Mouse (Mus musculus) erythroblast, embryonic 14.5 days (primary cell): ENCODE data around the gene Yif1b. TPM values are rescaled to one million over a fixed set of nuclear protein-coding genes. Genes with fewer than 3 reads are reported as not detected.

Experiments
- H3K27me3 ChIP-seq: 2 replicates; pipeline ENCODE4 v1.6.1; 2012; ENCODE audit warnings: inconsistent platforms; ENCODE audit not compliant: control insufficient read depth
- H3K36me3 ChIP-seq: 2 replicates; pipeline ENCODE4 v1.6.1; 2012; ENCODE audit warnings: mild to moderate bottlenecking, inconsistent platforms; ENCODE audit not compliant: control insufficient read depth
- H3K4me1 ChIP-seq: 2 replicates; pipeline ENCODE4 v1.6.1; 2012; ENCODE audit warnings: inconsistent platforms; ENCODE audit not compliant: control insufficient read depth
- H3K4me3 ChIP-seq: replicated peaks from 2 replicates; pipeline ENCODE3; 2012; ENCODE audit warnings: moderate library complexity, mild to moderate bottlenecking, inconsistent platforms
- H3K9me3 ChIP-seq: 2 replicates; pipeline ENCODE4 v1.6.1; 2012; ENCODE audit warnings: low read length, inconsistent platforms, mixed read lengths; ENCODE audit not compliant: control insufficient read depth
- GATA1 ChIP-seq: IDR thresholded peaks from 2 replicates; pipeline ENCODE4 v1.6.1; 2012; ENCODE audit warnings: low read length, inconsistent platforms, mixed read lengths
- TAL1 ChIP-seq: IDR thresholded peaks from 3 replicates; pipeline ENCODE4 v1.6.1; 2012; ENCODE audit warnings: low read length, inconsistent platforms, mixed read lengths
- polyA plus RNA-seq: library from polyadenylated mRNA; stranded (reverse); fragments of >175 nt; gene quantifications from 2 replicates; pipeline ENCODE4 v1.2.3, GENCODE M21; 2012

The Yif1b gene
- polyA plus RNA-seq, 1 experiment: 6.4 TPM

GRCm38 (mm10) chr7:29251166-29251565 is 13.0 kb downstream of the Yif1b start:
- Histone ChIP-seq H3K4me3 (no peak overlapping the region), H3K36me3 (peaks cover 5% of the 10 kb centered on the region; the same call in 1 of the 2 replicates), H3K4me1 (peaks cover 19% of the 10 kb centered on the region), H3K27me3 (0 out of 2 replicates have a peak, but pooled peaks cover 3% of the 10 kb centered on the region), H3K9me3 (no peaks in the 10 kb centered on the region)
- TF ChIP-seq GATA1 (no peak), TAL1 (no peak)

GRCm38 (mm10) chr7:29253842-29254241 is 15.7 kb downstream of the Yif1b start:
- no peak for TF ChIP-seq TAL1
- TF ChIP-seq GATA1: no peak
- no peaks in the 10 kb centered on the region for H3K27me3 ChIP-seq
- peaks cover 4% of the 10 kb centered on the region; the same call in 1 of the 2 replicates for H3K4me1 ChIP-seq
- peaks cover 3% of the 10 kb centered on the region; the same call in 1 of the 2 replicates for H3K36me3 ChIP-seq
- no peaks in the 10 kb centered on the region for H3K9me3 ChIP-seq
- no peak overlapping the region for H3K4me3 ChIP-seq

- H3K4me1 ChIP-seq: peaks cover 4% of the 10 kb centered on the region; the same call in 1 of the 2 replicates
- H3K36me3 ChIP-seq: peaks cover 3% of the 10 kb centered on the region; the same call in 1 of the 2 replicates
- no peak for TF ChIP-seq GATA1
- no peak for TF ChIP-seq TAL1
- no peaks in the 10 kb centered on the region for H3K27me3 ChIP-seq
- no peak overlapping the region for H3K4me3 ChIP-seq
- H3K9me3 ChIP-seq: no peaks in the 10 kb centered on the region
These were observed 17.7 kb downstream of the Yif1b start for GRCm38 (mm10) chr7:29255875-29256274.

GRCm38 (mm10) chr7:29257368-29257767 is 19.2 kb downstream of the Yif1b start:
- peaks cover 4% of the 10 kb centered on the region; the same call in 1 of the 2 replicates for H3K4me1 ChIP-seq

GRCm38 (mm10) chr7:29259781-29260730 is 21.9 kb downstream of the Yif1b start:
- H3K4me1 ChIP-seq: no peaks in the 10 kb centered on the region
- H3K4me3 ChIP-seq: no peak overlapping the region
- no peaks in the 10 kb centered on the region for H3K9me3 ChIP-seq
- peaks cover 3% of the 10 kb centered on the region; the same call in 1 of the 2 replicates for H3K36me3 ChIP-seq
- H3K27me3 ChIP-seq: no peaks in the 10 kb centered on the region
- TF ChIP-seq GATA1: no peak
- TF ChIP-seq TAL1: no peak

More at GRCm38 (mm10) chr7:29257368-29257767, 19.2 kb downstream of the Yif1b start:
- H3K36me3 ChIP-seq: peaks cover 3% of the 10 kb centered on the region; the same call in 1 of the 2 replicates
- H3K27me3 ChIP-seq: no peaks in the 10 kb centered on the region
- H3K4me3 ChIP-seq: no peak overlapping the region
- no peaks in the 10 kb centered on the region for H3K9me3 ChIP-seq
- TF ChIP-seq TAL1: no peak
- no peak for TF ChIP-seq GATA1

- H3K4me1 ChIP-seq: no peaks in the 10 kb centered on the region
- no peaks in the 10 kb centered on the region for H3K9me3 ChIP-seq
- no peaks in the 10 kb centered on the region for H3K27me3 ChIP-seq
- H3K36me3 ChIP-seq: peaks cover under 1% of the 10 kb centered on the region; the same call in 1 of the 2 replicates
- no peak overlapping the region for H3K4me3 ChIP-seq
- no peak for TF ChIP-seq GATA1
- TF ChIP-seq TAL1: no peak
These were observed 24.0 kb downstream of the Yif1b start for GRCm38 (mm10) chr7:29262151-29262550.

GRCm38 (mm10) chr7:29263831-29264230 is 25.7 kb downstream of the Yif1b start:
- Histone ChIP-seq H3K4me1 (no peaks in the 10 kb centered on the region), H3K4me3 (no peak overlapping the region), H3K27me3 (no peaks in the 10 kb centered on the region), H3K36me3 (no peaks in the 10 kb centered on the region; the same call in 1 of the 2 replicates), H3K9me3 (no peaks in the 10 kb centered on the region)
- TF ChIP-seq GATA1: no peak
- no peak for TF ChIP-seq TAL1

- Histone ChIP-seq H3K36me3 (no peaks in the 10 kb centered on the region), H3K4me3 (no peak overlapping the region)
These were observed 27.5 kb downstream of the Yif1b start for GRCm38 (mm10) chr7:29265636-29266035.

GRCm38 (mm10) chr7:29266931-29267330 is 28.8 kb downstream of the Yif1b start:
- no peaks in the 10 kb centered on the region for H3K27me3 ChIP-seq
- no peak overlapping the region for H3K4me3 ChIP-seq
- TF ChIP-seq GATA1 (no peak), TAL1 (no peak)
- no peaks in the 10 kb centered on the region for H3K4me1 ChIP-seq
- no peaks in the 10 kb centered on the region for H3K36me3 ChIP-seq
- H3K9me3 ChIP-seq: no peaks in the 10 kb centered on the region

More at GRCm38 (mm10) chr7:29265636-29266035, 27.5 kb downstream of the Yif1b start:
- Histone ChIP-seq H3K4me1 (no peaks in the 10 kb centered on the region), H3K27me3 (no peaks in the 10 kb centered on the region), H3K9me3 (no peaks in the 10 kb centered on the region)
- no peak for TF ChIP-seq TAL1
- TF ChIP-seq GATA1: no peak

GRCm38 (mm10) chr7:29270445-29270844 is 32.3 kb downstream of the Yif1b start:
- Histone ChIP-seq H3K4me3 (no peak overlapping the region), H3K36me3 (no peaks in the 10 kb centered on the region)
- TF ChIP-seq GATA1 (no peak), TAL1 (no peak)

More at GRCm38 (mm10) chr7:29270445-29270844, 32.3 kb downstream of the Yif1b start:
- Histone ChIP-seq H3K4me1 (no peaks in the 10 kb centered on the region), H3K9me3 (no peaks in the 10 kb centered on the region), H3K27me3 (no peaks in the 10 kb centered on the region)
